Mouse (Mus musculus) gastrocnemius, postnatal 10 days (tissue): ENCODE measurements around the gene Magi2. TPM values are rescaled to one million over a fixed set of nuclear protein-coding genes. Genes with fewer than 3 reads are reported as not detected.
"Not testable (repeated sequence)": the region's sequence is repeated elsewhere in the genome, so short reads cannot be mapped to it uniquely, and the experiment has no call there.

Source experiments
- DNase-seq: peaks from one replicate; pipeline ENCODE4 v3.0.0; 2021; ENCODE audit warnings: mixed read lengths
- total RNA-seq, 2 experiments: library from RNA; stranded (reverse); gene quantifications; 2 replicates each; pipeline ENCODE4 v1.2.3; 2021

Magi2 gene
- total RNA-seq, 2 experiments from 2014 or later: 4.6 to 7.3 TPM

DNA sequence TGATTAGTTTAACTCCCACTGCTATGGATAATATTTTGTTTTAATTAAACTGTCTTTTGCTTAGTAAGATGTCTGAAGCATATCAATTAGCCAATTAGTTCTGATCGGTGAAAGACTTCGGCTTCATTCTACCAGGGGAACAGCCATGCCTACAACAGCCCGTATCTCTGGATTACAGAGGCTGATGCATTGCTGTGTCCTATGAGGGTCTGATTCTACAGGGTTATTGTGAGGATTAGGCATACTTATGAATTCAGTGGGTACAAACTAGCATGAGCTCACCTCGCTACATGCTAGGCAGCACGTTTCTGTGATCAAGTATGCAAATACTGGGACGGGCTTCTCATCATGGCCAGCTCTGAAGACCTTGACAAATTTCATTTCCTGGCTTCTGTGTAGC is 1022.5 kb downstream of the Magi2 start:
- DNase-seq: no peak

DNA sequence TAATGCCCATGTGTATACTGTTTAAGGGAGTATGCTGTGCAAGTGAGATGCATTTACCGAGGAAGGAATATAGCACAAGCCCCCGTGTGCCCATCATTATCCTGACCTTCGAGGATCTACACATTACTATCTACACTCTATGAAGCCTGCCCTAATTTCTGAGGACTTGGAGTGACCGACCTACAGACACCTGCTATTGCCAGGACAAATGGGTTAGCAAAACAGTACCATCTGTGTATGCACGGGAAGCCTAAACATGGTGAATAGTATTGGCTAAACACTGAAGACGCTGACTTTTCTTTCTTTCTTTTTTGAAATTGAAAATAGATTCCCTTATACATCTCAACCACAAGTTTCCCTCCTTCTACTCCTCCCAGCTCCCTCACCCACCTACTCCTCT is 1024.7 kb downstream of the Magi2 start:
- DNase-seq: no peak

DNA sequence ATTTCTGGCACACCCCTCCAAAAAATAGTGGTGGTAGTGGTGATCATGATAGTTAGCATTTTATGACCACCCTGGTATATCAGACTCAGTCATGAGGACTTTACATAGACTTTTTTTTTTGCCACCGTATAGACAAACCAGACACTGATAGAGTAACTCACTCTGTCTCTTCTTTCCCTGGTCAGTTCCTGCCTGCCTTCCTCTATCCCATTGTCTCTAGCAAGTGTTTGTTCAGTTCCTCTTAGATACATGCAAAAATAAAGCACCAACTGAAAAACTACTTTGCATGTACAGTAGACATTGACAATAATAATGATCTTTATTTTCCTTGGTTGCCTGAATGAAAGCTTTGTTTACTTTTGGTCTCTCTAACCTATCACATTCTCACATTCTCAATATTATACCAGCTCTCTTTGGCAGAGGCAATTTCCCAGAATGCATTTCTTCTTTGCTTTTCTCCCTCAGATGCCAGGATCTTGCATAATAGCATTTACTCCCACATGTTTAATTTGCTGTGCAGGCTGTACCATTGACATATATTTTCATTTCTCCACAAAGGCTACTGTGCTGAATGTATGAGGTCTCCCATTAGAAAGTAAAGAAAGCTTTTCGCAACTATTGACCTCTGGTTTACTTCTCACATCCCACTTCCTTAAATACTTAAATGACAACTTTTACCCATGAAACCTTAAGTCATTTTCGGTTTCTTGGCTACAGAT is 1029.5 kb downstream of the Magi2 start:
- DNase-seq: no peak

DNA sequence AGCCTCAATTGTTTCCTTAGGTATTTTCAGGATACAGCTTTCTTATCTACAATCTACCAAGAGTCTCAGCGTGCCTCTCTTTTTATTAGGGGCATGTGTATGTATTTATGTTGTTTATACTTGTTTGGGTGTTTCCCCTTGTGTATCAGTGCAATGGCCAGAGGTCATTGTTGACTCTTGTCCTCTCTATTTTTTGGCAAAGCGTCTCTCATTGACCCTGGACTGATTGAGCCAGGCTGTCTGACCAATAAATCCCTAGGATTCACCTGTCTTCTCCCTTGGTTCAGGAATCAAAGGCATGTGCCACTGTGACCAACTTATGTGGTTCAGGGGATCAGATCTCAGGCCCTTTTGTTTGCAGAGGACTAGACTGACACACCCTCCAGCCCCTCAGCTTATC is 1030.1 kb downstream of the Magi2 start:
- no peak for DNase-seq

DNA sequence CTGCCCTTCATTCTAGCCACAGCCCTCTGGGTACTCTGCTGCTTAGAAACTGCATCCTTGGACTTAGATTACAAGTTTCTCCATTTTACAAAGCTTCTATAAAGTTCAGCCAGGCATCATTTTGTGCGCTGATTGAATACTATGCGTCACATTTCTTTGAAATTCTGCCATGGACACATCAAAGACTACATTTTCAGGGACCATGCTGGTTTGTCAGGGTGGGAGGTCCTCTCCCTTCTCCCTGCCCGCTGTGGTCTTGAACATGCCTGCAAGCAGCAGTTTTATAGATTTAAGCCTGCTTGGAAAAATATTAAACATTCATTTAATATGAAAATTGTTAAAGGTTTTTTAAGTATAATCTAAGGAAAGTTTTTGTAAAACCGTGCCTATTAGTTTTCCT is 1030.6 kb downstream of the Magi2 start:
- DNase-seq: no peak

DNA sequence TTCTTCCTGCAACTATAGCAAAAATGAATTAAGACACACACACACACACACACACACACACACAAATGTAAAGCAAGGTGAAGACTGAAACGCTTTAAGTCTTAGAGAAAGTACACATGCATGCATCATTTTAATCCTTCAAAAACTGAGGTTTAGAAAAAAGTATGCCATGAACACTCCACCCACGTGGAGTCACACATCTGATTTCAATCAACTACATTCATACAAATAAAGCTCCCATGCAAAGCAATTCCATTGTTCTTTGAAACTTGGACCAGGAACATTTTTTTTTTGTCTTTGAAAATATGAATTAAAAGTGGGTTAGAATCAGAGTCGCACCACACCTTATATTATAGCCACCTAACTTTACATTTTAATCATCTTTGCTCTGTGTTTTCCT is 1032.9 kb downstream of the Magi2 start:
- DNase-seq: no peak

DNA sequence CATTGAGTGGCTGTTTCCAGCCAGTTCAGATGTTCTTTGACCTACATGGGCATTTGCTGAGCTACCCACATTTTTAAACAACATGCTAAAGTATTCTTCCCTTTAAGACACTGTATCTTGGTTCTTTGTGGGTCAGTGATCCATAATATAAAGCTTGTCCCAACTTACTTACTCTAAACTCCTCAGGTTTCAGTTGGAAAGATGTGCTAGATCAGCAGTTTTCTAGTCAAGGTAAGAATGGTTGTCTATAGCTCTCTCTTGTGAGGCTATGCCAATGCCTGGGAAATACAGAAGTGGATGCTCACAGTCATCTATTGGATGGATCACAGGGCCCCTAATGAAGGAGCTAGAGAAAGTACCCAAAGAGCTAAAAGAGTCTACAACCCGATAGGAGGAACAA is 1045.8 kb downstream of the Magi2 start:
- DNase-seq: not testable (repeated sequence)

DNA sequence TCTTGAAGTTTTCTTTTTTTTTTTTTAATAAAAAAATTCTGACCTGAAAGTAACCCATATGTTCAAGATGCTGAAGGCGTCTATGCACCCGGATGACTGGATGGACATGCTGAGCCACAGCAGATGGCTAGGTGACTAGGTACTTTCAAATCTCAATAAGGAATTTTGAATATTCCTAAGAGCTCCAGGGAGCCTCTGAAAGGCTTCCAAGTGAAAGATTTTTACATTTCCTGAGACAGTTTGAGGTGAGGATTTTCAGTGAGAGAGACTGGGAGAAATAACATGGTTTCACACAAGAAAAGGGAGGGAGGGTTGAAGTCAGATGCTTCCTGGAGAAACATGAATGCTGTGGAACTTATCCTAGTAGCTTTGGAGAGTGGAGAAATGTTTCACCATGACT is 1048.8 kb downstream of the Magi2 start:
- DNase-seq: no peak

DNA sequence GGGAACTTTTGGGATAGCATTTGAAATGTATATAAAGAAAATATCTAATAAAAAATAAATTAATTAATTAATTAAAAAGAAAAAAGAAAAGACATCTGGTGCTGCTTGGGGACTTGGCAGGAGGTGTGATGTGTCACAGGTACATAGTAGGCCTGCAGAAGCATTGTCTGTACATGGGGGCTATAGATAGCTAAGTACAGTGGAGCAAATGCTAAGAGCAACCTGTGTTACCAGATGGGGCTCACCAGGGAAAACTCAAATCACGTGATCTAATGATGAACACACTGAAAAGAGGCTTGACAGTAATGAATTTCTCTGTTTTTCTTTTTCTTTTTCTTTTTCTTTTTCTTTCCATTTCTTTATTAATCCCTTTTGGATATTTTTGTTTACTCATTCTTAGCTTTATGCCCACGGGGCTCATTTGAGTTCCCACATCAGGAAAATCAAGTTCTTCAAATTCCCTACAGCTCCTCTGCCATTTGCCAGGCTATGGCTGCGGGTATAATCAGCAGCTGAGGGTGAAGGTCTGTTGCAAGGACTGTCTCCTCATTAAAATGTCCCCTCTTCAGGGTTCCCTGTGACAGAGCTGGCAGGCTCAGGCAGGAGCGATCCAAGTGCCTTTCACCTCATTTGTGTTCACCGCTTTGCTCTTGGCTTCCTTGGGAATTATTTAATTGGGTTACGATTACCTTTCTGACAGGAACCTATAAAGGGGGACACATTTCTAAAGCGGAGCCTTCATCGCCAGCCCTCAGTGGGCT is 1058.4 kb downstream of the Magi2 start:
- no peak for DNase-seq

DNA sequence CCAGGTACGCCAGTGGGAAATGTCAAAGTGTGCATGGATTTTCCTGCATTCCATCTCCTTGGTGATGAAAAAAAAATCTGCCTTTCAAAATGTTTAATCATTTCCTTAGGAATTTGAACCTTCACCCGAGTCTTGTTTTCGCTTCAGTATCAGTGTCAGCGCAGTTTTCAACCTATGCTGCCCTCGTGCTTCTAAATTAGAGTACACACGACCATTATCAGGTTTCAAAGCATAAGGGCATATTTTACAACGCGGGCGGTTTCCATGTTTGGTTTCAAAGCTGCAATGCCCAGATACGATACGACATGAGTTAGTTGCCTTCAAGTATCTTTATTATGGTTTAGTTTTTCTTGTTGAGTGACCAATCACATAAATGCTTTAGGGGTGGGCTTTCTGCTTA is 1067.7 kb downstream of the Magi2 start:
- no peak for DNase-seq

DNA sequence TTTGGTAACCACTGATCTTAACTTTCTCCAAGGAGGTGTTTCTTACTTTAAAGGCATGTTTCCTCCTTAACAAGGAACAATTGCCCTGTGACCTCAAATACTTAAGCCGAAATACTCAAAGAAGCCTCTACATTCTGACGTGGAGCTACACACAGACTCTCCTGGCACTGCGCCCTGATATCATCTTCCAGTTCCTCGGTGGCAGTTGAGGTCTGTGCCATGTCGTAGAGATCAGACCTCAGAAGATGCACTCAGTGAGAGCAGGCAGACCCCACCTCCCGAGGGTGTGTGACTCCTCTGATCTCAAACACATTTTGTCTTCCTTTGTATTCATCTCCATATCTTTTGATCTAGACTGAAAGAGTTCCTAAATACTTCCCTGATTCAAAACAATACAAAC is 1073.0 kb downstream of the Magi2 start:
- peak; percentile 5 for DNase-seq

DNA sequence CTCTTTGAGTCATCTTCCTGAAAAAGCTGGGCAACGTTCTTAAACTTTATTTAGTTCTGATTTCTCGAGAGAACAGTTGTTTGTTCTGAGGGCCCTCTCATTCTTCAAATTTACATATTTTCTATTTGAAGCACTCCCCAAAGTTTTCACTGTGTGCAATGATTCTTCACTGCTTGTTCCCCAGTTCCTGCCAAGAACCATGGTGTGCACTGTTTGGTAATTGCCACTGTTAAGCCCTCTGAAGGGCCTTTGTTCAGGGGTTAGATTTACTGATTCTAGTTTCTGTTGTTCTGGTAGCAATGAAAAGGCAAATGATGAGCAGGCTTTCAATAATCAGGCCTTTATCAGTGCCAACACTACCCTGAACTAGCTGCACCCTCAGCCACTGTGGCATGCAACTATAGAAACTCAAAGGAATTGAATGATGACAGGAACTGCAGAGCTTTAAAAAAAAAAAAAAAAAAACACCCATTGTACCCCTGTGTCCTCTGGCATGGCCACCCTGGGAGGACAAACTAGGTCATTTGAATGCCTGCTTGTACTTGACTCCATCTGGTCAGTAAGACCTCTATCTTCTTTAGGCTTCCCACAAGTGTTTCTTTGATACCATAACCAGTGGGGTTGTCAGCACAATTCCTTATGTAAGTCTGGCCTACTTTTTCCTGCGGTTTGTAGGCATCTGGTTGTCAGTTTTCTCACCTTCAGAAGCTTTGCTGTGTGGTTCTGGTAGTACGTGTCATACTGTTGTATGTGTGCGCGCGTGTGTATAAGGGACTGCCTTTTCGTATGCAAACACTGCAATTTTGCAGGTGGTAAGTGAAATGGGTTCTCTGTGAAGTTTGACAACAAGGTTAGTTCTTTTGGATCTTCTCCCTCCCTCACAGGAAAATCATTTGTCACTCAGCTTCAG is 1076.5 kb downstream of the Magi2 start:
- DNase-seq: no peak

DNA sequence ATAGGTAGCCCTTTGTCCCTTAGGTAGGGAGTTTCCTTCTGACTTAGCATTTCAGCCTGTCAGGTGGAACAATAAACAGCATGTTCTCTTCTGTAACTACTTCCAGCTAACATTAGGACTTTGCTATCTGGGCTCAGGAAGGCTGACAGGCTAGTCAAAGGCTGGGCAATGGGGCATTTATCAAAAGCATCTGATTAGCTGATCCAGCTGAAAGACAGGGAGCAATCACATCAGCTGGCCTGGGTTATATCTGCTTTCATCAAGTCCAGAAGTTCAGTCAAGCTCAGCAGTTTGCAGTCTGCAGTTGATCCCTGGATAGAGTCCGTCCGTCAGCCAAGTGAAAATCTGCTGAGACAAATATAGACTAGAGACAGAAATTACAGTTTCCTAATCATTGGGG is 1094.1 kb downstream of the Magi2 start:
- no peak for DNase-seq

DNA sequence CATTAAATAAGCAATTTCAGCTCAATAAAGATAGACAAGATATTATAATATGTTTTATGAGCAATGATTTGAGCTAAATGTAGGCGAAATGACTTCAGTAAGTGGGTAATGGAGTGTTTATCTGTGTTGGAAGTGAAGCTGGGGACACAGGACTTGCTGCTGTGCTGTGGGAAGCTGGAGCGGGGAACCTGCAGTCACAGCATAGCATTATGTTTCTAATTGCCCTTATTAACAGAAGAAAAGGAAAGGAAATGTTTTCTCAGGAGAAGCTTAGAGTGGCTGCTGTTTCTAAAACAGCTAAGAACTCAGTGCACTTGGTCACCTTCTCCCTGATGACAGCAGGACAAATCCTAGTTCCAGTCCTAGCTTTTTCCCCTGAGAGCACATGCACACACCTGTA is 1098.5 kb downstream of the Magi2 start:
- DNase-seq: no peak

DNA sequence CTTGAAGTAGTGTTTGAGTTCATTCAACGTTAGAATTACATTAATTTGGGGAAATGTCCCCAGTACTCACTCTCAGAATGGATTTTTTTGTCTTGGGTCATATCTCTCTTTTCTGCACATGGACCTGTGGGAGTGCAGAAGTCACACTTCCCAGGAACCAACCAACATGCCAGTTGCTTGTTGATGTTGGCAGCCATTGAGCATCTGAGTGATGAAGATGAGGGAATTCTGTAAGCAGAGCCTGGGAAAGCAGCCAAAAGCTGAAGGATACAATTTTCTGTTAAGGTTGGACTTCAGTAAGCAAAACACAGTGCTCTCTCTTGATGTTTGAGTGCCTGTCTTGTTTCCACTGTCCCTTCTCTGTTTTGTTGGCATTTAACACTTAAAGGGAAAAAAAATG is 1102.1 kb downstream of the Magi2 start:
- no peak for DNase-seq

DNA sequence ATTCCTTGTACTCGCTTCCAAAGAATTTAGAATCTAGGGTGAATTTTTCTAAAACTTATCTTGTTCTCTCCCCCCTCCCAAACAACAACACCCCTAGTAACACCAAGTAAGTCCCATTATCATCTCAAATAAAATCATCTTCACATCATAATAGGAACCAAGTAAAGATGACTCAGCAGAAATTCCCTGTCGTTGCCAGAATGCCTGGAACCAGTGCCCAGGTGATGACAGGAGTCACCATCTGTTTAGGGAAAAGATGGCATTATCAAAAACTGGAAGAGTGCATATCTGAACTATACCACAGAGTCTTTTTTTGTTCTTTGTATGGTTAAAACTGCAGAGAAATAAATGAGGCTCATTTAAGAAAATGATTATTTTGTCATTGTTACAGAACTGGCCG is 1103.2 kb downstream of the Magi2 start:
- no peak for DNase-seq

DNA sequence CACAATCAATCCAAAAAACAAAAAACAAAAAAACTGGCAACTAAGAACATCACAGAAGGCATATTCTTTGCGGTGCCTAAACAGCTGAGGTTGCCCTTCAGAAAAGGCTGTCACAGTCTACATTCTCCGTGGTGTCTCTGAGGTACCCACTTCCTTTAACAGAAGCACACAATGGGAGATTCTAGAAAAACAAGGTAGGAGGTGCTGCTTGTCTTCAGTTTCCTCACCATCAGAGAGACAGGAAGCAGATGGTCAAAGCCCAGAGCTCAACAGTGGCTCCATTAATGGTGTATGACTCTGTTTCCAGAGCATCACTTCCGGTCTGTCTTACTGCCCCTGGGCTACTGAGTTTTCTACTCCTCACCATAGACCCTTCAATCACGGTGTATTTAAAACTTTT is 1105.7 kb downstream of the Magi2 start:
- DNase-seq: no peak

DNA sequence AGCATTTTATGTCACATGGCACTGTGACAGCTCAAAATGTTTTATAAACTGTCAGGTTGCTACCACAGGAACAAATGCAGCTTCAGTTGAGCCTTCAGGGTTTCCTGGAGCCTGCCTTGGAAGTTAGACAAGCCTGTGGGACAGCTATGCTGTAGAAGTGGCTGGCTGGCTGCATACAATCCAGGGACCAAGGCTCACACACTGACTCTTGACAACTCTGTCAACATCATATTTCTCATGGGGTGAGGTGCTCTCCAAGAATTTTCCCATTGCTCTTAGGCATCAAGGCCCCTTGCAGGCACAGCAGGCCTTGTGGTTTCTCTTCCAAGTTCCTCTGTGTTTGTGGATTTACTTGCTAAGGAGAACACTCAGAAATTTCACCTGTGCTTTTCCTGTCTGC is 1107.7 kb downstream of the Magi2 start:
- DNase-seq: no peak

DNA sequence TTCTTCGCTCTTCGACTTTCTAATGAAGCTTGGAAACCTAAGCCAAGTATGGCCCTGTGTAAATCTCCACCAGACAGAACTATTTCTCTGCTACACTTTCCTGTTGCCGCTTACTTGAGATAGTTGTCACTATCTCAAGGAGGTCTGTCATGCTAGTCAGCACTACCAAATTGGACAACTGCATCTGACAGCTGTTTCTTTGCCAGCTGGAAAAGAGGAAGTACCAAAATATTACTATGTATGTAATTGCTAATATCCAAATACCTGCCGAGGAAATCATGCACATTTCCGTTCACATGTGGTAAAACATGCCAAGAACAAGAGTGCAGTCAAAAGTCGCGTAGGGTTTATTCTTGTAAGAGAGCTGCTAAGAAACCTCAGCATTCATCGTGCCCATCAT is 1126.1 kb downstream of the Magi2 start:
- DNase-seq: no peak

DNA sequence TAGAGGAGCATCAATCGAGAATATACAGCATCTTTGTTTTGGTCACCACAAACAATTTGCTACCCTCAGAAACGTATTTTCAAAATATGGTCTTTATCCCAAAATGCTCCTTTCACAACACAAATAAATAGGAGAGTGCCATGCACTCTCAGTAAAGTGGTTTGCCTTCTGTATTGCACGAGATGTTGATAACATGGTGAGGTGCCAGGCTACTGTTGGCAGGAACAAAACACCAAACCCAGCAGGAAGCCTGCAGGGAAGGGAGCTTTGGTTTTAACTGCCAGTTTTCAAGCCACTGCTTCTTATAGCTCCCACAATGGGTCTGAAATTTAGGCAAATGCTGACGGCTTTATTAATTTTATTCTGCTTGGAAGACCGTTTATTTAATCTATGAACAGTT is 1131.6 kb downstream of the Magi2 start:
- DNase-seq: no peak

DNA sequence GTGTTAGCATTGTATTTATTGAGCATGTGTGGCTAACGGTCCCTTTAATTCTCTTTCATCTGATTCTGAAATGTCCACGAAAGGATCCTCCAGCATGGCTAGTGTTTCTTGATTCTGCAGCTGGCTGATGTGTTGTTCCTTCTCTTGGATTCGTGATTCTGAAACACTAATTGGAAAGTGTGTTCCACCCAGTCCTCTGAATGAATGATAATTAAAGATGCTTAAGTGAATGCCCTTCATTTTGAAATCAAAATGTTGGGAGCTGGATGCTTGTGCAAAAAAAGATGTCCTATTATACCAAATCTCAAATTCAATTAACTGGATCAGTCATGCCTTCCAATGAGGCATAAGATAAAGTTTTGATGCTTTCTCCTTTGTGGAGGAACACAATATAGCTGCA is 1132.2 kb downstream of the Magi2 start:
- no peak for DNase-seq

DNA sequence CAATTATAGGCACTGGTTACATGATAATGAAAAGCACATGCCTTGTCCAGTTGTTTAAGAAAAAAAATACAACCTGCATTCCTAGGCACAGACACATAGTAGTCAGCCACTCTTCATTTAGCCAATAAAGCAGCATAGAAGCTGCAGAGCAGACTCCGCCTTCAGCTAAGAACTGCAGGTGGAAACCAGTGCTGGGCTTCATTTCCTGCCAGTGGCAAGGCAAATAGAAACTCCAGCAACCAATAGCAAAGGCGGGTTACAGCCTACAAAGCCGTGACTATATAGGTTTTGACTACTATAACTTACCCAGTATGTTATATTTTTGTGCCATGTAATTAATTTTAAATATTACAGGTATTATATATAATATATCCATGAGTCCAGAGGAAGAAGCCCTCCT is 1135.3 kb downstream of the Magi2 start:
- no peak for DNase-seq

DNA sequence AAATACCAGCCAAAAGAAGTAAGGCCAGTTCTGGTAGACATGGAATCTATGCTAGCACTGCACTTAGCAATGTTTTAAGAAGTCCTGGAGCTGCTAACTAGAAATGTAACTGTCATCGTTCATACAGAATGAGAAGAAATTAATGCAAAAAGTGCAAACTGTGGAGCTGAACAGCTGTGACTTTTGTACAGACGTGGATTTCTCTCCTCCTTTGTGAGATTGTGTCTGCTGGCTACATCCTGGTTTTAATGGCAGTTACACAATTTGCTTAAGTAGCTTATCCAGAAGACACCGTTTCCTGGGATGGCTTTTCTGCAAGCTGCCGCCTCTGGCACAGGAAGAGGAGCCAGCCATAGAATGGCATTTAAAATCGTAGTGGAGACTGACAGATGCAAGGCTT is 1136.4 kb downstream of the Magi2 start:
- DNase-seq: no peak
